Mouse (Mus musculus) bone marrow, adult 2 months (tissue): ENCODE results near the gene Itgb5.

Experiments
- CTCF ChIP-seq: fragments of 200-500 bp; IDR thresholded peaks from 2 replicates; pipeline ENCODE4 v1.5.1; 2011; ENCODE audit warnings: low read length, control low read depth; ENCODE audit not compliant: control insufficient read depth, insufficient read depth
- POLR2A ChIP-seq: fragments of 200-500 bp; IDR thresholded peaks from 2 replicates; pipeline ENCODE4 v1.6.1; 2011; ENCODE audit warnings: low read depth, mild to moderate bottlenecking, control low read depth, low read length, borderline replicate concordance; ENCODE audit not compliant: control insufficient read depth

GRCm38 (mm10) chr16:33836676-33837075 is 7.2 kb downstream of the Itgb5 start:
- TF ChIP-seq CTCF: no peak
- TF ChIP-seq POLR2A: no peak
